Mouse (Mus musculus) small intestine, adult 2 months (tissue): ENCODE results near the gene Astn2.

Experiments used
- CTCF ChIP-seq: fragments of 200-500 bp; IDR thresholded peaks from 2 replicates; pipeline ENCODE4 v1.5.1; 2012; ENCODE audit warnings: low read depth, mild to moderate bottlenecking, control low read depth, inconsistent platforms, low read length, moderate library complexity, mixed read lengths; ENCODE audit not compliant: insufficient replicate concordance, insufficient read length; ENCODE audit errors: extremely low read depth
- POLR2A ChIP-seq: fragments of 200-500 bp; IDR thresholded peaks from 2 replicates; pipeline ENCODE4 v1.6.1; 2012; ENCODE audit warnings: low read depth, mild to moderate bottlenecking, control low read depth, inconsistent platforms, low read length, moderate library complexity

DNA sequence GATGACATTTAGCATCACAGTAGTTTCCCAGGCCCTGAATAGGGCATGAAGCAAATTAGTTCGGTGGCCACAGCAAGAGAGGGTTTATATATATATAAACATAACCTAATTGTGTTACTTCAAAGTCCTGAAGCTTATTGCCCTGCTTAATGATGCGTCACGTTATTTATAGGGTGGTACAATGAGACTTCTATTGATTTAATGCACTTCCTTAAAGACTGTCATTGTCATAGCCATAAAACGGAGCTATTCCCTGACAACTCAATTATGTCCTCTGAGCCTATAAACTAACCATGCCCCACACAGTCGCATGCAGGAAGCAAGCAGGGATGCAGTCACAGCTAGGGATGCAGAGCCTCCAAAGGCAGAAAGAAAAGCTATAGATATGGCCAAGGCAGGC is 761.8 kb downstream of the Astn2 start:
- TF ChIP-seq CTCF (no peak), POLR2A (no peak)
